Mouse (Mus musculus) thymus, adult 2 months (tissue): Measurements from ENCODE around the gene Arl4a.

ENCODE experiments used
- CTCF ChIP-seq: fragments of 200-500 bp; IDR thresholded peaks from 2 replicates; pipeline ENCODE4 v1.5.1; 2012; ENCODE audit warnings: mild to moderate bottlenecking, control low read depth, low read length, moderate library complexity, borderline replicate concordance; ENCODE audit not compliant: control insufficient read depth, poor library complexity, insufficient read depth; ENCODE audit errors: extremely low read depth
- POLR2A ChIP-seq: fragments of 200-500 bp; IDR thresholded peaks from 2 replicates; pipeline ENCODE4 v1.6.1; 2012; ENCODE audit warnings: mild to moderate bottlenecking, low read length, control low read depth, moderate library complexity; ENCODE audit not compliant: control insufficient read depth, poor library complexity, insufficient read depth; ENCODE audit errors: extremely low read depth

DNA sequence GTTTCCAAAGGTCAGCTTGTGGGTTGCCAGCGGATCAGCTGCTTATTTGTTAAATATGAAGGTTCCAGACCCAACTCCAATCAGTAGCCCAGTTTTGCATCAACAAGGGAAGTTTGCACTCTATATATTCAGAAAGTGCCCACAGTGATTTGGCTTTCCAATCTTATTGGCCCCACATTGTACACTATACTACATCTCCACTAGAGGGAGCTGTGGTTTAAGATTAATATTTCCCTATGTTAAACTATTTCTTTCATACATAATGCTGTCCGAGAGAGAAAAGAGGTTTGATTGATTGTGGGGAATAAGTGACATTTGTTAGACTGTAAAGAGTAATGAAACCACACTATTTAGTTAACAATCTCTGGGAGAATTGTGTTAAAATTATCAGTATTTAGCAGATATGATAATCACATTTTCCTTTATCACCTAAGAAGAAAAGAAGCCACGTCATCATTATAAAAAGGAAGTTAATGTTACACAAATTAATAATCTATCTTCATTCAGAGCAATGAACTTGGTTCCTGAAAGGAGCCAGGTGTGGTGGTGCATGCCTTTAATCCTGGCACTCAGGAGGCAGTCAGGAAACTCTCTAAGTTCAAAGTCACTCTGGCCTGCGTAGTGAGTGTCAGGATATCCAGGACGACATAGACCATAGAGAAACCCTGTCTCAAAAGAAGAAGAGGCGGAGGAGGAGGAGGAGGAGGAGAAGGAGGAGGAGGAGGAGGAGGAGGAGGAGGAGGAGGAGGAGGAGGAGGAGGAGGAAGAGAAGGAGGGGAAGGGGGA, 44.8 kb upstream of the Arl4a start:
- TF ChIP-seq CTCF (no peak), POLR2A (no peak)
